Mouse (Mus musculus) midbrain, embryonic 10.5 days (tissue): ENCODE results near the gene Slc10a3. TPM values are rescaled to one million over a fixed set of nuclear protein-coding genes. Genes with fewer than 3 reads are reported as not detected.

Source experiments
- DNase-seq: peaks from one replicate; pipeline ENCODE4 v3.0.0-alpha.2; 2017; ENCODE audit warnings: low spot score
- H3K27ac ChIP-seq: fragments of 300-500 bp; sonication (generic); replicated peaks from 2 replicates; pipeline ENCODE4 v1.5.1; 2016; ENCODE audit warnings: mild to moderate bottlenecking
- H3K27me3 ChIP-seq: fragments of 300-500 bp; sonication (generic); 2 replicates; pipeline ENCODE4 v1.6.1; 2016; ENCODE audit warnings: low read depth, mild to moderate bottlenecking; ENCODE audit not compliant: poor library complexity, severe bottlenecking
- H3K36me3 ChIP-seq: fragments of 300-500 bp; sonication (generic); 2 replicates; pipeline ENCODE4 v1.6.1; 2016; ENCODE audit warnings: mild to moderate bottlenecking, moderate library complexity
- H3K4me1 ChIP-seq: fragments of 300-500 bp; sonication (generic); 2 replicates; pipeline ENCODE4 v1.6.1; 2016
- H3K4me3 ChIP-seq: fragments of 300-500 bp; sonication (generic); 2 replicates; pipeline ENCODE4 v1.5.1; 2016; ENCODE audit warnings: mild to moderate bottlenecking, moderate library complexity
- H3K9me3 ChIP-seq: fragments of 300-500 bp; sonication (generic); replicated peaks from 2 replicates; pipeline ENCODE4 v1.6.1; 2016; ENCODE audit warnings: mild to moderate bottlenecking
- WGBS: fragments of 180-500 bp; shearing (Covaris S2); methylation state at CpG from one replicate; pipeline ENCODE4 v1.1.7; 2016; 5-methylcytosine and 5-hydroxymethylcytosine counted together
- polyA plus RNA-seq: library from polyadenylated mRNA; unstranded; fragments of >200 nt; fragmentation: Nextera tagmentation; extraction: Ambion mirVana; gene quantifications from 2 replicates; pipeline ENCODE4 v1.2.1, GENCODE M21; 2016

Gene Slc10a3
- polyA plus RNA-seq, 1 experiment from 2014 or later, result 11.3 TPM

- H3K27me3 ChIP-seq, result no peaks in the 10 kb centered on the region
- DNase-seq, result peak; percentile 19
- peak overlapping the region; percentile 58 for H3K4me3 ChIP-seq
- WGBS, result 27% methylated on average over 13 of the region's 13 CpGs
- no peaks in the 10 kb centered on the region for H3K36me3 ChIP-seq
- H3K9me3 ChIP-seq, result no peaks in the 10 kb centered on the region
- peak overlapping the region; percentile 82 for H3K27ac ChIP-seq
- peaks cover 5% of the 10 kb centered on the region; the same call in 1 of the 2 replicates for H3K4me1 ChIP-seq
Observed at GRCm38 (mm10) chrX:74352645-74353466, 20.3 kb downstream of the Slc10a3 start.

- no peak for DNase-seq
- H3K27me3 ChIP-seq, result no peaks in the 10 kb centered on the region
- H3K36me3 ChIP-seq, result peaks cover 39% of the 10 kb centered on the region
- H3K4me1 ChIP-seq, result peaks cover 20% of the 10 kb centered on the region
- peak overlapping the region; percentile 95; the same call in 1 of the 2 replicates for H3K27ac ChIP-seq
- H3K4me3 ChIP-seq, result peak overlapping the region; percentile 65
- H3K9me3 ChIP-seq, result 0 out of 2 replicates have a peak, but pooled peaks cover 6% of the 10 kb centered on the region
- 64% methylated on average over 2 of the region's 2 CpGs for WGBS
Observed at GRCm38 (mm10) chrX:74330166-74330930, 42.8 kb downstream of the Slc10a3 start.

- H3K4me3 ChIP-seq, result peak overlapping the region; percentile 65
- peak overlapping the region; percentile 95 for H3K27ac ChIP-seq
- H3K27me3 ChIP-seq, result no peaks in the 10 kb centered on the region
- 0 out of 2 replicates have a peak, but pooled peaks cover 6% of the 10 kb centered on the region for H3K9me3 ChIP-seq
- H3K4me1 ChIP-seq, result peaks cover 20% of the 10 kb centered on the region
- DNase-seq, result no peak
- 34% methylated on average over 10 of the region's 10 CpGs for WGBS
- peaks cover 28% of the 10 kb centered on the region for H3K36me3 ChIP-seq
Observed at GRCm38 (mm10) chrX:74329215-74329671, 43.9 kb downstream of the Slc10a3 start.

- Histone ChIP-seq H3K4me1 (peaks cover 20% of the 10 kb centered on the region), H3K36me3 (peaks cover 23% of the 10 kb centered on the region), H3K9me3 (0 out of 2 replicates have a peak, but pooled peaks cover 6% of the 10 kb centered on the region), H3K27ac (peak within 1 kb of the TSS; percentile 95), H3K4me3 (peak within 1 kb of the TSS; percentile 65), H3K27me3 (no peaks in the 10 kb centered on the region)
- 17% methylated on average over 30 of the region's 30 CpGs for WGBS
- DNase-seq, result peak; percentile 72
Observed at GRCm38 (mm10) chrX:74328725-74329161, 44.4 kb downstream of the Slc10a3 start, which contains the start of gene Plxna3. Plxna3 (plus strand) TSS chrX:74329066.

Other genes starting within 250 kb of the Slc10a3 start
- not detected in 2 replicates for gene Opn1mw, start 245.9 kb downstream of the Slc10a3 start, polyA plus RNA-seq
- 15.7 and 16.0 TPM in 2 replicates for gene Mecp2, start 238.0 kb downstream of the Slc10a3 start, polyA plus RNA-seq
- gene Tex28, start 205.5 kb downstream of the Slc10a3 start, polyA plus RNA-seq, result not detected in 2 replicates
- not detected in 2 replicates for gene Tktl1, start 196.1 kb downstream of the Slc10a3 start, polyA plus RNA-seq
- 223 and 243 TPM in 2 replicates for gene Flna, start 123.5 kb downstream of the Slc10a3 start, polyA plus RNA-seq
- gene Emd, start 118.7 kb downstream of the Slc10a3 start, polyA plus RNA-seq, result 18.5 and 20.1 TPM in 2 replicates
- 711 and 801 TPM in 2 replicates for gene Rpl10, start 102.5 kb downstream of the Slc10a3 start, polyA plus RNA-seq
- gene Taz, start 91.4 kb downstream of the Slc10a3 start, polyA plus RNA-seq, result 75.7 and 77.9 TPM in 2 replicates
- gene Dnase1l1, start 91.0 kb downstream of the Slc10a3 start, polyA plus RNA-seq, result 3.7 and 4.1 TPM in 2 replicates
- 89.8 and 111 TPM in 2 replicates for gene Atp6ap1, start 76.3 kb downstream of the Slc10a3 start, polyA plus RNA-seq
- gene Gdi1, start 68.4 kb downstream of the Slc10a3 start, polyA plus RNA-seq, result 310 and 448 TPM in 2 replicates
- 66.8 and 67.5 TPM in 2 replicates for gene Fam50a, start 60.3 kb downstream of the Slc10a3 start, polyA plus RNA-seq
- 15.7 and 24.3 TPM in 2 replicates for gene Plxna3, start 44.3 kb downstream of the Slc10a3 start, polyA plus RNA-seq
- 118 and 122 TPM in 2 replicates for gene Lage3, start 19.7 kb downstream of the Slc10a3 start, polyA plus RNA-seq
- gene Ubl4a, start 131 bp downstream of the Slc10a3 start, polyA plus RNA-seq, result 74.8 and 75.4 TPM in 2 replicates
- gene Fam3a, start 19.9 kb upstream of the Slc10a3 start, polyA plus RNA-seq, result 27.0 and 31.3 TPM in 2 replicates
- 20.9 and 23.3 TPM in 2 replicates for gene Ikbkg, start 19.9 kb upstream of the Slc10a3 start, polyA plus RNA-seq
- 54.6 and 61.5 TPM in 2 replicates for gene G6pdx, start 55.8 kb upstream of the Slc10a3 start, polyA plus RNA-seq
- gene Gm6880, start 108.0 kb upstream of the Slc10a3 start, polyA plus RNA-seq, result not detected in 2 replicates
- not detected in 2 replicates for gene Olfr1326-ps1, start 201.5 kb upstream of the Slc10a3 start, polyA plus RNA-seq
- gene Olfr1325, start 219.3 kb upstream of the Slc10a3 start, polyA plus RNA-seq, result not detected in 2 replicates